Mouse (Mus musculus) brain, embryonic 14.5 days (tissue): ENCODE data around the gene Mpp3.

ENCODE experiments used
- CTCF ChIP-seq: fragments of 200-500 bp; IDR thresholded peaks from 2 replicates; pipeline ENCODE4 v1.5.1; 2012; ENCODE audit warnings: inconsistent platforms, mild to moderate bottlenecking, moderate library complexity, borderline replicate concordance; ENCODE audit not compliant: insufficient read depth, insufficient read length; ENCODE audit errors: extremely low read depth
- POLR2A ChIP-seq: fragments of 200-500 bp; IDR thresholded peaks from 2 replicates; pipeline ENCODE4 v1.6.1; 2012; ENCODE audit warnings: mild to moderate bottlenecking, inconsistent platforms, borderline replicate concordance; ENCODE audit not compliant: poor library complexity, insufficient read depth, insufficient read length, severe bottlenecking; ENCODE audit errors: extremely low read depth

- TF ChIP-seq POLR2A (no peak), CTCF (peak; percentile 81)
These were observed 11.9 kb upstream of the Mpp3 start for GRCm38 (mm10) chr11:102040138-102040524.
